ENCODE assay signal across 8 mouse cellular contexts in genomic region chr15:31568581-31568996, GRCm38 (mm10). TPM values are rescaled to one million over a fixed set of nuclear protein-coding genes. Genes with fewer than 3 reads are reported as not detected.
A peak's percentile ranks its signal among the peaks of the same experiment; 100 is the strongest.
DNase-seq lines count a peak whose midpoint lies in the region; ATAC-seq lines count a peak whose summit lies in the region.

No protein-coding gene starts in this region.

- no peaks in the 10 kb centered on the region for H3K36me3 ChIP-seq in heart, embryonic 13.5 days

- peak overlapping the region; percentile 56 for H3K9ac ChIP-seq in heart, embryonic 13.5 days

- H3K4me2 ChIP-seq in heart, embryonic 13.5 days = peak overlapping the region; percentile 61

- H3K27me3 ChIP-seq in heart, embryonic 13.5 days (replicated peaks) = no peaks in the 10 kb centered on the region

- peak; percentile 47 to 49 for DNase-seq in urinary bladder, adult 18-20 months (ENCODE audit: low spot score in 2 of 2)
- DNase-seq in urinary bladder, adult 2 months (ENCODE audit: low spot score) = no peak
- peak; percentile 87 for DNase-seq in kidney, postnatal 14 days
- peak; percentile 51 for DNase-seq in lung, postnatal 25 days (ENCODE audit: low spot score)
- DNase-seq in right cerebral cortex, postnatal 25 days = no peak
- DNase-seq in layer of hippocampus, adult 11-12 months (ENCODE audit: low spot score) = no peak

- H3K9me3 ChIP-seq in heart, embryonic 13.5 days = no peaks in the 10 kb centered on the region

- peak; percentile 52; the same call in 1 of the 2 replicates for ATAC-seq in heart, embryonic 13.5 days (ENCODE audit: extremely low read depth, insufficient number of reproducible peaks, low FRiP score, low TSS enrichment)
- ATAC-seq in inflammation-experienced regulatory T-cells, adult 6 months = no peak

- H3K4me1 ChIP-seq in heart, embryonic 13.5 days = peaks cover 32% of the 10 kb centered on the region

- H3K4me3 ChIP-seq in heart, embryonic 13.5 days = peak overlapping the region; percentile 40

- 5% methylated on average over 12 of the region's 12 CpGs for WGBS in heart, embryonic 13.5 days

- H3K27ac ChIP-seq in heart, embryonic 13.5 days (replicated peaks) = peak overlapping the region; percentile 67

RNA-seq across cellular contexts. Expression of gene Cmbl, which starts 3.4 kb away (rescaled TPM):
- 57.5 and 62.9 TPM in 2 replicates for polyA plus RNA-seq in urinary bladder, adult 2 months (2012; rRNA removed)
- polyA plus RNA-seq in heart, embryonic 13.5 days (2015; fragmentation: Nextera tagmentation; extraction: Ambion mirVana) = 9.2 TPM in 2 replicates
- not detected for polyA plus RNA-seq in inflammation-experienced regulatory T-cells, adult 6 months (2017; shearing (Covaris generic))

RNA-seq across cellular contexts. Expression of gene Cct5, which starts 33.0 kb away (rescaled TPM):
- polyA plus RNA-seq in urinary bladder, adult 2 months (2012; rRNA removed) = 207 and 215 TPM in 2 replicates
- 362 and 387 TPM in 2 replicates for polyA plus RNA-seq in heart, embryonic 13.5 days (2015; fragmentation: Nextera tagmentation; extraction: Ambion mirVana)
- 100 to 1,000 TPM; 381 to 446 (median 430) TPM for polyA plus RNA-seq in inflammation-experienced regulatory T-cells, adult 6 months (2017; shearing (Covaris generic))

RNA-seq across cellular contexts. Expression of gene Fam173b, which starts 33.1 kb away (rescaled TPM):
- 17.9 and 20.8 TPM in 2 replicates for polyA plus RNA-seq in urinary bladder, adult 2 months (2012; rRNA removed)
- 12.7 and 14.3 TPM in 2 replicates for polyA plus RNA-seq in heart, embryonic 13.5 days (2015; fragmentation: Nextera tagmentation; extraction: Ambion mirVana)
- 10 to 100 TPM; 22.1 to 28.3 (median 25.9) TPM for polyA plus RNA-seq in inflammation-experienced regulatory T-cells, adult 6 months (2017; shearing (Covaris generic))

RNA-seq across cellular contexts. Expression of gene March6, which starts 37.7 kb away (rescaled TPM):
- polyA plus RNA-seq in urinary bladder, adult 2 months (2012; rRNA removed) = 29.9 and 37.2 TPM in 2 replicates
- polyA plus RNA-seq in heart, embryonic 13.5 days (2015; fragmentation: Nextera tagmentation; extraction: Ambion mirVana) = 23.7 and 23.9 TPM in 2 replicates
- 10 to 100 TPM; 21.4 to 25.1 (median 22.7) TPM for polyA plus RNA-seq in inflammation-experienced regulatory T-cells, adult 6 months (2017; shearing (Covaris generic))

Comparison
In these comparisons a context has a peak if more than half of its experiments do, and no peak if none do; other contexts are left out.
1. DNase-seq: peak in urinary bladder, adult 18-20 months (2 of 2), kidney, postnatal 14 days (single experiment) and lung, postnatal 25 days (single experiment); none in urinary bladder, adult 2 months (single experiment), right cerebral cortex, postnatal 25 days (single experiment) and layer of hippocampus, adult 11-12 months (single experiment).